Mouse (Mus musculus) adrenal gland, adult (tissue): Measurements from ENCODE around the gene Nynrin.

Experiments
- DNase-seq, 2 experiments: peaks; one replicate each; pipeline ENCODE4 v3.0.0; 2022 to 2023; ENCODE audit warnings: low spot score in 1 of 2; ENCODE audit not compliant: inconsistent age in 2 of 2

Gene Nynrin

GRCm38 (mm10) chr14:55838740-55839139 lies 15.1 kb upstream of the Nynrin start:
- no peak for DNase-seq

GRCm38 (mm10) chr14:55840853-55841366 lies 12.9 kb upstream of the Nynrin start:
- DNase-seq: no peak

- DNase-seq: no peak
Measured at GRCm38 (mm10) chr14:55842794-55843193, 11.0 kb upstream of the Nynrin start.

GRCm38 (mm10) chr14:55845506-55846294 lies 8.1 kb upstream of the Nynrin start:
- no peak for DNase-seq

GRCm38 (mm10) chr14:55850885-55851284 lies 2.9 kb upstream of the Nynrin start:
- no peak for DNase-seq

GRCm38 (mm10) chr14:55852646-55853551 lies 911 bp upstream of the Nynrin start:
- DNase-seq: no peak

GRCm38 (mm10) chr14:55854406-55855100 lies 743 bp downstream of the Nynrin start:
- DNase-seq: peak in 1 of 2 experiments; percentile 63

GRCm38 (mm10) chr14:55855101-55855561 lies 1.3 kb downstream of the Nynrin start:
- DNase-seq: peak in 1 of 2 experiments; percentile 71

GRCm38 (mm10) chr14:55857588-55857987 lies 3.8 kb downstream of the Nynrin start:
- no peak for DNase-seq

- peak in 1 of 2 experiments; percentile 66 for DNase-seq
Measured at GRCm38 (mm10) chr14:55862186-55862585, 8.4 kb downstream of the Nynrin start.

GRCm38 (mm10) chr14:55862970-55863369 lies 9.2 kb downstream of the Nynrin start:
- no peak for DNase-seq

- peak; percentile 76 to 94 for DNase-seq
Measured at GRCm38 (mm10) chr14:55863773-55864172, 10.0 kb downstream of the Nynrin start.

GRCm38 (mm10) chr14:55866962-55867361 lies 13.2 kb downstream of the Nynrin start:
- DNase-seq: peak in 1 of 2 experiments; percentile 88

GRCm38 (mm10) chr14:55868230-55869026 lies 14.6 kb downstream of the Nynrin start:
- no peak for DNase-seq

- no peak for DNase-seq
Measured at GRCm38 (mm10) chr14:55869538-55869937, 15.7 kb downstream of the Nynrin start.

GRCm38 (mm10) chr14:55872039-55872438 lies 18.2 kb downstream of the Nynrin start:
- DNase-seq: no peak

GRCm38 (mm10) chr14:55872551-55872950 lies 18.7 kb downstream of the Nynrin start:
- DNase-seq: no peak

GRCm38 (mm10) chr14:55873242-55873713 lies 19.5 kb downstream of the Nynrin start:
- DNase-seq: no peak

- peak; percentile 79 to 93 for DNase-seq
Measured at GRCm38 (mm10) chr14:55873714-55874683, 20.2 kb downstream of the Nynrin start.
